Mouse (Mus musculus) heart, adult 2 months (tissue): Measurements from ENCODE around the gene B3galt5. TPM values are rescaled to one million over a fixed set of nuclear protein-coding genes. Genes with fewer than 3 reads are reported as not detected.

Experiments used
- DNase-seq, 2 experiments: peaks; one replicate each; pipeline ENCODE4 v3.0.0; 2021
- H3K27ac ChIP-seq: fragments of 200-600 bp; 2 replicates; pipeline ENCODE4 v1.8.1; 2022
- H3K27me3 ChIP-seq: fragments of 200-500 bp; 2 replicates; pipeline ENCODE4 v1.6.1; 2012; ENCODE audit warnings: mild to moderate bottlenecking, low read length, inconsistent platforms, mixed read lengths; ENCODE audit not compliant: control insufficient read depth, insufficient read depth
- H3K36me3 ChIP-seq: fragments of 200-500 bp; 2 replicates; pipeline ENCODE4 v1.6.1; 2012; ENCODE audit warnings: low read length, inconsistent platforms; ENCODE audit not compliant: control insufficient read depth, insufficient read depth
- H3K4me1 ChIP-seq: fragments of 200-500 bp; 2 replicates; pipeline ENCODE4 v1.6.1; 2011; ENCODE audit warnings: low read length; ENCODE audit not compliant: control insufficient read depth, insufficient read depth
- H3K4me3 ChIP-seq: fragments of 200-600 bp; 2 replicates; pipeline ENCODE4 v1.8.1; 2022
- H3K79me2 ChIP-seq: fragments of 200-500 bp; replicated peaks from 2 replicates; pipeline ENCODE4 v1.6.1; 2012; ENCODE audit warnings: mild to moderate bottlenecking, inconsistent platforms, low read length, moderate library complexity, mixed read lengths; ENCODE audit not compliant: control insufficient read depth, insufficient read depth
- H3K9ac ChIP-seq: fragments of 200-500 bp; 2 replicates; pipeline ENCODE4 v1.6.1; 2012; ENCODE audit warnings: low read depth, mild to moderate bottlenecking, control low read depth, inconsistent platforms, low read length, mixed read lengths
- CTCF ChIP-seq: fragments of 200-600 bp; IDR thresholded peaks from 2 replicates; pipeline ENCODE4 v1.8.1; 2022; ENCODE audit warnings: antibody characterized with exemption, mild to moderate bottlenecking, moderate library complexity
- EP300 ChIP-seq: fragments of 200-500 bp; IDR thresholded peaks from 2 replicates; pipeline ENCODE4 v1.6.1; 2011; ENCODE audit warnings: low read depth, low read length, control low read depth; ENCODE audit not compliant: insufficient read depth
- POLR2A ChIP-seq: fragments of 200-500 bp; IDR thresholded peaks from 2 replicates; pipeline ENCODE4 v1.6.1; 2011; ENCODE audit warnings: mild to moderate bottlenecking, low read depth, low read length, control low read depth; ENCODE audit not compliant: insufficient read depth
- WGBS: fragments of 180-500 bp; shearing (Covaris S2); methylation state at CpG from one replicate; pipeline ENCODE4 v1.1.7; 2018; 5-methylcytosine and 5-hydroxymethylcytosine counted together
- intact Hi-C: fragments of 180-260 bp; cut with DNase I; formaldehyde crosslinking; loops from one replicate; pipeline ENCODE4 v1.15.1; 2025
- polyA plus RNA-seq: library from polyadenylated mRNA; depleted of rRNA; stranded (reverse); fragments of >200 nt; gene quantifications from 2 replicates; pipeline ENCODE4 v1.2.3, GENCODE M21; 2012
- total RNA-seq, 2 experiments: library from RNA; stranded (reverse); gene quantifications; 2 replicates each; pipeline ENCODE4 v1.2.3; 2021

The B3galt5 gene
- total and polyA plus RNA-seq, 3 experiments, result not detected

- Histone ChIP-seq H3K36me3 (no peaks in the 10 kb centered on the region), H3K27ac (no peak overlapping the region), H3K9ac (no peak overlapping the region), H3K4me1 (no peaks in the 10 kb centered on the region), H3K79me2 (no peaks in the 10 kb centered on the region), H3K27me3 (no peaks in the 10 kb centered on the region), H3K4me3 (no peak overlapping the region)
- WGBS, result 84% methylated on average over 8 of the region's 8 CpGs
- no peak for DNase-seq
- intact Hi-C loops, result no loop called here
- no peak for TF ChIP-seq EP300
- no peak for TF ChIP-seq POLR2A
- TF ChIP-seq CTCF, result no peak
These were observed 1.6 kb upstream of the B3galt5 start for GRCm38 (mm10) chr16:96233996-96234395.

DNA sequence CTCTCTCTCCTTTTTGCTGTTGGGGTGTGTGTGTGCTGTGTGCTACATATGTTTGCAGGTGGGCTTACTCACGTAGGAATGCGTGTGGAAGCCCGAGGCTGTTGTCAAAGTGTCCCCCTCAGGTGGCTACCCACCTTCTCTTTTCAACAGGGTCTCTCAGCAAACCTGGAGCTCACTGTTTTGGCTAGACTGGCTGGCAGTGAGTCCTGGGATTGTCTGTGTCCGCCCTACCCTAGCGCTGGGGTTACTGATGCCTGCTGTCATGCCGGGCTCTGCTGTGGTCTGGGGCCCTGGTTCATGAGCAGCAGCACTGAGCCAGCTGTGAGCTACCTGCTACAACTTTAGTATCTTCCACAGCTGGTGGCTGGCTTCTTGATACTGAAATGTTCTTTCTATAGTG, 8.9 kb downstream of the B3galt5 start:
- no peak for TF ChIP-seq POLR2A
- TF ChIP-seq CTCF, result no peak
- no peak for TF ChIP-seq EP300
- intact Hi-C loops, result no loop called here
- H3K36me3 ChIP-seq, result no peaks in the 10 kb centered on the region
- H3K9ac ChIP-seq, result no peak overlapping the region
- no peaks in the 10 kb centered on the region for H3K27me3 ChIP-seq
- DNase-seq, result no peak
- H3K27ac ChIP-seq, result no peak overlapping the region
- H3K4me3 ChIP-seq, result no peak overlapping the region
- WGBS, result 86% methylated on average over 6 of the region's 6 CpGs
- H3K4me1 ChIP-seq, result no peaks in the 10 kb centered on the region
- H3K79me2 ChIP-seq, result no peaks in the 10 kb centered on the region

DNA sequence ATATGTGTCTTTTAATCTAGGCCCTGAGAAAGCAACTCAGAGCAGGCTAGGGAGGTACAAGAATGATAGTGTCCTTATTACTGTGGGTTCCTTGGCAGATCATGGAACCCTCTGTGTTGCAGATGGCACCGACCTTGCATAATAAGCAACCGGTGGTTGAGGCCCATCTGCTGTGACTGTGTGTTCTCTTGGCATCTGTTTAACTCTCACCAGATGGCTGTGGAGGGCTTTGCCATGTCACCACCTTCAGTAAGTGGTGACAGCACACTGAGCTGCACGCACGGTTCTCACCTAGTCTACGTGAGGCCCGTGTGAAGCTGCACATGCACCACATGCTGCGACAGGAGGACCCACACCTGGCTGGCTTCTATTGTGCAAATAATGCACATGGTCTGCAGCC, 14.0 kb downstream of the B3galt5 start:
- no peaks in the 10 kb centered on the region for H3K27me3 ChIP-seq
- no peak overlapping the region for H3K9ac ChIP-seq
- H3K4me3 ChIP-seq, result no peak overlapping the region
- WGBS, result 68% methylated on average over 7 of the region's 7 CpGs
- no peaks in the 10 kb centered on the region for H3K4me1 ChIP-seq
- no peak for DNase-seq
- no peaks in the 10 kb centered on the region for H3K79me2 ChIP-seq
- no peaks in the 10 kb centered on the region for H3K36me3 ChIP-seq
- no peak overlapping the region for H3K27ac ChIP-seq
- TF ChIP-seq EP300 (no peak), POLR2A (no peak), CTCF (no peak)
- intact Hi-C loops, result no loop called here

- Histone ChIP-seq H3K79me2 (no peaks in the 10 kb centered on the region), H3K4me3 (no peak overlapping the region), H3K27ac (no peak overlapping the region), H3K9ac (no peak overlapping the region), H3K4me1 (no peaks in the 10 kb centered on the region), H3K36me3 (no peaks in the 10 kb centered on the region), H3K27me3 (no peaks in the 10 kb centered on the region)
- no peak for TF ChIP-seq EP300
- TF ChIP-seq CTCF, result no peak
- no peak for TF ChIP-seq POLR2A
- DNase-seq, result peak in 1 of 2 experiments; percentile 25
- intact Hi-C loops, result no loop called here
- 93% methylated on average over 1 of the region's 1 CpGs for WGBS
These were observed 16.5 kb downstream of the B3galt5 start for GRCm38 (mm10) chr16:96252146-96252545.

DNA sequence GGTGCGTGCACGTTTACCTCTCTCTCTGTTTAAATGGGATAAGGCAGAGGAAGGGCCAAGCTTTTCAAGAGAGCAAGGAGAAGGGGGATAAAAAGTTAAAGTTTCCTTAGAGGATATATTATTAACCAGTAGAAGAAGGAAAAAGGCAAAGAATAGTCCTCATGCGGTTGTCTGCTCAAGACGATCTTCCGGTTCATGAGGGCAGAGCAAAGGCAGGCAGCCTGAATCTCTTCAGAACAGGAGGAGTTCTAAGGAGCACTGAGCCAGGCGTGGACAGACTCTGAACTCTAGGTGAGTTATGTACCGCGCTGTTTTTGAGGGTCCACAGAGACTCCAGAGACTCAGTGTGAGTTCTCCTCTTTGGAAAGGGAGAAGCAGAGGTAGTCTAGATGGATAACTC, 22.8 kb downstream of the B3galt5 start:
- H3K4me1 ChIP-seq, result no peaks in the 10 kb centered on the region
- intact Hi-C loops, result no loop called here
- H3K36me3 ChIP-seq, result no peaks in the 10 kb centered on the region
- 88% methylated on average over 8 of the region's 8 CpGs for WGBS
- no peak for DNase-seq
- no peak overlapping the region for H3K4me3 ChIP-seq
- H3K79me2 ChIP-seq, result no peaks in the 10 kb centered on the region
- TF ChIP-seq CTCF (no peak), EP300 (no peak), POLR2A (no peak)
- H3K9ac ChIP-seq, result no peak overlapping the region
- H3K27me3 ChIP-seq, result no peaks in the 10 kb centered on the region
- H3K27ac ChIP-seq, result no peak overlapping the region

GRCm38 (mm10) chr16:96271736-96272135, 36.1 kb downstream of the B3galt5 start:
- DNase-seq, result no peak
- no peaks in the 10 kb centered on the region for H3K36me3 ChIP-seq
- intact Hi-C loops, result no loop called here
- WGBS, result 70% methylated on average over 2 of the region's 2 CpGs
- no peak overlapping the region for H3K4me3 ChIP-seq
- H3K27me3 ChIP-seq, result 0 out of 2 replicates have a peak, but pooled peaks cover 1% of the 10 kb centered on the region
- no peaks in the 10 kb centered on the region for H3K79me2 ChIP-seq
- no peaks in the 10 kb centered on the region for H3K4me1 ChIP-seq
- H3K9ac ChIP-seq, result no peak overlapping the region
- H3K27ac ChIP-seq, result no peak overlapping the region
- TF ChIP-seq POLR2A, result no peak
- TF ChIP-seq CTCF, result no peak
- TF ChIP-seq EP300, result no peak
